Mouse (Mus musculus): Measurements from ENCODE around the gene Usp7.

Usp7 gene

DNA sequence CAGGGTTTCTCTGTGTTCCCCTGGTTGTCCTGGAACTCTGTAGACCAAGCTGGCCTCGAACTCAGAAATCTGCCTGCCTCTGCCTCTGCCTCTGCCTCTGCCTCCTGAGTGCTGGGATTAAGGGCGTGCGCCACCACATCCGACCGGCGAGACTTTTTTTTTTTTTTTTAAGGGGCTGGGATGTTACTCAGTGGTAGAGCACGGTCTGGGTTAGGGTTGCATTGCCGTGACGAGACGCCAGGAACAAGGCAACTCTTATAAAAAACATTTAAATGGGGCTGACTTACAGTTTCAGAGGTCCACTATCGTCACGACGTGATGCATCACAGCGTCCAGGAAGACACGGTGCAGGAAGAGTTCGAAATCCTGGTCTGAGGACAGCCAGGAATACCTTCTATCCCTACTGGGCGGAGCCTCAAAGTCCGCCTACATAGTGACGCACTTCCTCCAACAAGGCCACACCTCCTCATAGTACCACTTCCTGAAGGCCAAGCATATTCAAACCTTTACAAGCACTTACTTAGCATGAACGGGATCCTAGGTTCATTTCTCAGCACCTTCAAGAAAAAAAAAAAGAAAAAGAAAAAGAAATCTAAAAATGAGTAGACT is at the start of gene Usp7:
TSS of gene Usp7 (minus strand) at position 360 of the 609 bp plus-strand sequence.
- no peak for DNase-seq

DNA sequence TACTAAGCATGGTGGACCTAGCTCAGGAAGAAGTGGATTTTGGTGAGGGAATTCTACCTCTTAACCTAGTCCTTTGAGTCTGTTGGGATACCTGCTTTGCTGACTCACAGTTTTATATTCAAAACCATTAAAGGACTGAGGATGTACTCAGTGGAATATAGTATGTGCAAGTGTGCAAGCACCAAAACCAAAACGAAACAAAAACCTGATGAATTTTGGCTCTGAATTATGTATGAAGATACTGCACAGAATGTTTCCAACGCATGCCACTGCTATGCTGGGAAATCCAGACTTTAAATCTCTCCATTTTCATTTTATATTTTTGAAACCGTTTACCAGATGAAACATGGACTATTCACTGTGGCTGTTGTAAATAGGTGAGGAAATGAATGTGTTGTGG is 48.4 kb upstream of the Usp7 start:
- DNase-seq: no peak

DNA sequence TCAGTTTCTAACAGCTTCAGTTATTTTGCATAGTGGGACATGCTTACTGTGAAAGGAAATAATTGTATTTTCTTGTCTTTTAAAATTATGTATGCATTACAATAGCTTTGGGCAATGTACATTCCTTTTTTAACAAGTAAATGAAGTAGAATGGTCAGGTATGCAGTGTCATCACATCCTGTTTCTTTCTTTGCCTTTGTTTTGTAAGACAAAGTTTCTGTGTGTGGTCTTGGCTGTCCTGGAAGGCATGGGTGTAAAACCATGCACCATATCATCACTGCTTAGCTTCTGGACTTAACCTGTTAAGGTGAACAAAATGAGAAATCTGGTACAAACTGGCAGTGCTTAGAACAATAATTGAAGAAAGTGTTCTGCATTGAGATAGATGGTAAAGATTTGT is 46.8 kb upstream of the Usp7 start:
- DNase-seq: no peak

DNA sequence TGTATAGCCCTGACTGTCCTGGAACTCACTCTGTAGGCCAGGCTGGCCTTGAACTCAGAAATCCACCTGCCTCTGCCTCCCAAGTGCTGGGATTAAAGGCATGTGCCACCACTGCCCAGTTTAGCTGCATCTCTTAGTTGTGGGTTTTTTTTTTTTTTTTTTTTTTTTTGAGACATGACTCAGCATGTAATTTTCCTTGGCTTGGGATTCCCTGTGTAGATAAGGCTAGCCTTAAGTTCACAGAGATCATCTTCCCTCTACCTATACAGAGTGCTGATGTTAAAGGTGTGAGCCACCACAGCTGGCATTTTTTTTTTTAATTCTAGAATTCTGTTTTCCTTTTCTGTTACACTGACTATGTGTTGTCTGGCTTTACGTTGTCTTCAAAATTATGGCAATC is 45.5 kb upstream of the Usp7 start:
- no peak for DNase-seq

DNA sequence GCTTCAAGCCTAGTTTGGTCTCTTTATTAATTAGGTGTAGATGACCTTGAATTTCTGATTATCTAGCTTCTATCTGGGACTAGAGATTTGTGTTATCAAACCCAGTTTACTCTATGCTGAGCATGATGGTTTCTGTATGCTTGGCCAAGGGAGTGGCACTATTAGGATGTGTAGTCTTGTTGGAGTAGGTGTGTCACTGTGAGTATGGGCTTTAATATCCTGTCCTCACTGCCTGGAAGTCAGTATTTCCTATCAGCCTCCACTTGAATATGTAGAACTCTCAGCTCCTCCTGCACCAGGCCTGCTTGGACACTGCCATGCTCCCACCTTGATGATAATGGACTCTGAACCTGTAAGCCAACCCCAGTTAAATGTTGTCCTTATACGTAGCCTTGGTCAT is 44.8 kb upstream of the Usp7 start:
- no peak for DNase-seq

DNA sequence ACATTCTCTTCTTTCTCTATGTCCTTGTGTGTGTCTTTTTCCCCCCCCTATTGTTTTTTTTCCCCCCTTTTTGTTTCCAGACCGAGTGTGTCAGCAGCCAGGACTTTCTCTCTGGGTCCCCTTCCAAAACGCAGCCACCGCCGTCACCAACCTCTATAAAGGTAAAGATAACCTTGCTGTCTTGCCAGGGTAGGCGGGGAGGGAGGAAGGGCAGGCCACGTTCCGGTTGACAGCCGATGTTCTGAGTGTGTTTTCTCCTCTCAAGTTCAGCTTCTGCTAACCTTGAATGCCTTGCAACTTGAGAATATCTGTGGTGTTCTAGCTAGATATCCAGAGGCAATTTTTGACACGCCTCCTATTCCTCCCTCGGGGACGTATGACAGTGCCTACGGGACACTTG is 39.1 kb upstream of the Usp7 start:
- peak; percentile 32 to 41 for DNase-seq

DNA sequence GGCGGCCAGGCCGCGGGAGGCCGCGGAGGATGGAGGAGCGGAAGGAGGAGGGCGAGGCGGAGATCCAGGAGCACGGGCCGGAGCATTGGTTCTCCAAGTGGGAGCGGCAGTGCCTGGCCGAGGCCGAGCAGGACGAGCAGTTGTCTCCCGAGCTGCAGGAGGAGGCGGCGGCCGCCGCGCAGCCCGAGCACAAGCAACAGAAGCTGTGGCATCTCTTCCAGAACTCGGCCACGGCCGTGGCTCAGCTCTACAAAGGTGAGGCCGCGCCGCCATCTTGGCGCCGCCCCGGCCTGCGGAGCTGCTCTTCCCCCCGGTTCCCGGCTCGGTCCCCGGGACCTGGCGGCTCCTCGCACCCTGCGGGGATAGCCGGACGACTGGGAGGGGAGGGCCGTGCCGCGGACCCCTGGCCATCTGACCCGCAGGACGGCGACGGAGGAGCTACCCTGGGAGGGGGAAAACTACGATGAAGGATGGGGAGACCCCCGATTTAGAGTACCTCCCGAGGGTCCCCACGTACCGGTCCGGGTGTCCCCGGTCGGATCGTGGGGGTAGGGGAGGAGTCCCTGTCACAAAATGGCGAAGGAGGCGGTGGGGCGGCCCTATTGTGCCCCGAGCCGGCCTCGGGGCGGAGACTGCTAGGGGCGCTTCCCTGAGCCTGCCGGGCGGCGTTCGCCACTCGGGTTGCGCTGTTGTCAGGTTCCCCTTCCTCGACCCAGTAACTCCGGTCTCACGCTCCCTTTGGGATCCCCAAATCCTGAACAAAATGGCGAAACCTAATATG is 38.5 kb upstream of the Usp7 start:
- peak; percentile 69 to 73 for DNase-seq

DNA sequence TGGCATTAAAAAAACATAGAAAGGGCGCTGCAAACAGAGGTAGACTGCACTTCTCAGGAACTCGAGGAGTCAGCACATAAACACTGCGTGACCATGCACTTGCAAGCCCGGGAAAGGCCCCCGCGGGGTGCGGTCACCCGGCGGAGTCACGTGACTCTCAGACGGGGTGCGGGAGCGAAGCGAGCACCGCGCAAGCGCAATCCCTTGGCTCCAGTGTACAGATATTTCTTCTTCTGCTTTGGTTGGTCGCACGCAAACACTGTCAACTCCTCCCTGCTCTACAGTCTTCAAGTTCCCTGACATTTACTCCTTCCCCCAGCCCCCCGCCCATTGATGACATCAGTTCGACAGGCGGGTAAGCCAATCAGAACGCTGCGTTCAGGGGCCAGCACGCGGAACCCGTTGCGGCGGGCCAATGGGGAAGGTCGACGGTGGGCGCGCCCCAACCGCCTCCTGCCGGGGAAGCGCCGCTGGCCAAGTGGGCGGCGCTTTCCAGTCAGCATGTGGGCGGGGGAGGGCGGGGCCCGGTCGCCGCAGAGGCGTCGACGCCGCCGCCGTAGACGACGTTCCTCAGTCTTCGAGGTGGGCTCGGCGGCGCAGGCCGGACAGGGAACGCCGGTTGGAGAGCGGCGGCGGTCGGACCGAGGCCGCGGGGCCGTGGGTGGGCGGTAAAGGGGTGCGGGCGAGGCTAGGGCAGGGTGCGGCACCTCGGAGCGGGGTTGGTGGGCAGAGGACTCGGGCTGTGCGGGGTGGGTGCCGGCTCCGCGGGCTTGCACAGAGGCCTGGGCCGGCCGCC is 37.7 kb upstream of the Usp7 start, which contains the start of gene 1810013L24Rik:
TSS of gene 1810013L24Rik (plus strand) at position 537 of the 796 bp plus-strand sequence.
- DNase-seq: peak; percentile 98

DNA sequence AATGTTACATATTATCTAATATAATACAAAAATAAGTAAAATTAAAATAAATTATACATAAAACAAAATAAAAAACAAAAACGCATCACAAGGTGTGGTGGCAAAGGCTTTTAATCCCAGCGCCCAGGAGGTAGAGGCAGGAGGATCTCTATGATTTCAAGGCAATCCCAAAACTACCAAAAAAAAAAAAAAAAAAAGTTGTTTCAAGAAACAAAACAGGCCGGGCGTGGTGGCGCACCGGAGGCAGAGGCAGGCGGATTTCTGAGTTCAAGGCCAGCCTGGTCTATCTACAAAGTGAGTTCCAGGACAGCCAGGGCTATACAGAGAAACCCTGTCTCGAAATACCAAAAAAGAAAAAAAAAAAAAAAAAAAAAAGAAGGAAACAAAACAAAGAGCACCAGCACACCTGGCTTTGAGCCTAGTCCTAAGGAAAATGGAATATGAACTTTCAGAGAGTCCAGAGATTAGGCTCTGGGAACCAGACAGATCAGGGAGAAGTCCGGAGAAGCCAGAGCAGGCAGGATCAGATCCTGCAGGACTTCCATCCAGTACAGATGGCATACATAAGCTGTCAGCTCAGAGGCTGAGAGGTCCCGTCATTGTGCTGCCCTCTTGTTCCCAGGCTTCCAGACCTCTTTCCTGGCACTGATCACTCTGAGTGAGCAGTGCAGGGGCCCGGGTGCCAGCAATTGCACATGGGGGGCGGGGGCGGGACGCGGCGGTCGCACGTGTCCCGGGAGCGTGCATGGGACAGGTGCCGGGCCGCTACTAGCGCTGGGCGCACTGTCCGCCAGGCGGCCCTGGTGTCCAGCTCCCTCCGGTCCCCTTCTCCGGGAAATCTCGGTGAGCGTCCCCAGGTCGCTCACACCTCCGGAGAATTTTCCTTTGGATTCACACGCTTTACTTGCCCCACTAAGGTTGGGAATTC is 36.8 kb upstream of the Usp7 start:
- DNase-seq: peak; percentile 84 to 85

DNA sequence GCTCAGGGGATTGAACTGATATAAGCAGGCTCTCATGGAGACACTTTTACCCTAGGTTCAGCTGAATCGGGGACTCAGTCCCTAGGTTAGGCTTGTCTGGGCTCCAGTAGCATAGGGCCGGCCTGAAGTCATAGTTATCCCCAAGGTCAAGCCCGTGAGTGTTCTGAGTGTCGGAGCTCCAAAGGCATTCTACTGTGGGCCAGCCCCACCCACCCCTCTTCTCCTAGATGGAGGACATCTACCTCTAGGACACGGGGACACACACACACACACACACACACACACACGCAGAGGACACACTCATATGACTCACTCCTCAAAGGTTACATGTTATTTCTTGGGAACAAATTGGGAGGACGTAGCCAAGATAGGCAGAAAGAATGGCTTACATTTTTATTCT is 35.3 kb upstream of the Usp7 start:
- no peak for DNase-seq

DNA sequence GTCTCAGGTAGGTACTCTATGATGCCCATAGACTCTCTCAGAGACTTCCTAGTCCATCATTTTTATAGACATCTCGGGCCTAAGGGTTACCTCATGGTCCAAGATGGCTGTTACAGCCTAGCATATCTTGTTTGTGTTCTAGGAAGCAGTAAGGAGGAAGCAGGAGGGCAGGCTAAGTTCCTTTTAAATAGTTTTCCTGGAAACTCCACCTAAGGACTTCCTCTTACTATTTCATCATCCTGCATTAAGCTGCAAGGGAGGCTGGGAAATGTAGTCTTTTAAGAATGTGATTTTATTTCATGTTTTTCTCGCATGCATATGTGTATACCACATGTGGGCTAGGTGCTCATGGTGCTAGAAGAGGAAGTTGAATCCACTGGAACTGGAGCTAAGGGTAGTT is 31.6 kb upstream of the Usp7 start:
- no peak for DNase-seq

DNA sequence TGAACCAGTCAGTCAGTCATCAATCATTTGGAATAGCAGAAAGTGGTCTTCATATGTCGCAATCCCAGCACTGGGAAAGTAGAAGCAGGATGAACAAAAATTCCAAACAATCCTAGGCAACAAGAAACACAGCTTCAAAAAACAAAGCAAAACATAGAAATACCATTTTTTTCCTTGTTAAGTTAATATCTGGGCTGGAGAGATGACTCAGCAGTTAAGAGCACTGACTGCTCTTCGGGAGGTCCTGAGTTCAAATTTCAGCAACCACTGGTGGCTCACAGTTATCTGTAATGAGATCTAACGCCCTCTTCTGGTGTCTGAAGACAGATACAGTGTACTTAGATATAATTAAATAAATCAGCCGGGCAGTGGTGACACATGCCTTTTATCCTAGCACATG is 30.5 kb upstream of the Usp7 start:
- no peak for DNase-seq

DNA sequence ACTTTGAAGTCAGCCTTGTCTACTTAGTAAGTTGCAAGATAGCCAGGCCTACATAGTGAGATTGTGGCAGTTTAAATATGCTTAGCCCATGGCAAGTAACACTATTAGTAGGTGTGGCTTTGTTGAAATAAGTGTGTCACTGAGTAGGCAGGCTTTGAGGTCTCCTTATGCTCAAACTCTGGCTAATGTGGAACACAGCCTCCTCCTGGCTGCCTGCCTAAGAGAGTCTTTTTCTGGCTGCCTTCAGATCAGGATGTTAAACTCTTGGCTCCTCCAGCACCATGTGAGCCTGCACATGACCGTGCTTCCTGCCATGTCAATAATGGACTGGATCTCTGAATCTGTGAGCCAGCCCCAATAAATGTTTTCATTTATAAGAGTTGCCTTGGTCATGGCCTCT is 29.3 kb upstream of the Usp7 start:
- DNase-seq: peak; percentile 73 to 75

DNA sequence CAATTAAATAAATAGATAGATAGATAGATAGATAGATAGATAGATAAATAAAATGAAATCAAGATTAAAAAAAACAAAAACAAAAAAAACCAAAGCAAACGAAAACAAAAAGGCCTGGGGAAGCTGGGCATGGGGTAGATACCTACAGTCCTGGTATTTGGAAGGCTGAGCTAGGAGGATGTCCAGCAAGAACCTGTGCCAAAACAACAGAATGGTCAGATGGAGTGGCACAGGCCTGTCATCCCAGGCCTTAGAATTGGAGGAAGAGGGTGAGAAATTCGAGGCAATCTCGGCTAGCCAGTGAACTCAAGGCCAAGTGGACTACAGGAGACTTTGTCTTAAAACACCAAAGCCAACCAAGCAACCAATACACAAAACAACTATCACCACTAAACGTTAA is 25.8 kb upstream of the Usp7 start:
- DNase-seq: peak in 1 of 2 experiments; percentile 49

DNA sequence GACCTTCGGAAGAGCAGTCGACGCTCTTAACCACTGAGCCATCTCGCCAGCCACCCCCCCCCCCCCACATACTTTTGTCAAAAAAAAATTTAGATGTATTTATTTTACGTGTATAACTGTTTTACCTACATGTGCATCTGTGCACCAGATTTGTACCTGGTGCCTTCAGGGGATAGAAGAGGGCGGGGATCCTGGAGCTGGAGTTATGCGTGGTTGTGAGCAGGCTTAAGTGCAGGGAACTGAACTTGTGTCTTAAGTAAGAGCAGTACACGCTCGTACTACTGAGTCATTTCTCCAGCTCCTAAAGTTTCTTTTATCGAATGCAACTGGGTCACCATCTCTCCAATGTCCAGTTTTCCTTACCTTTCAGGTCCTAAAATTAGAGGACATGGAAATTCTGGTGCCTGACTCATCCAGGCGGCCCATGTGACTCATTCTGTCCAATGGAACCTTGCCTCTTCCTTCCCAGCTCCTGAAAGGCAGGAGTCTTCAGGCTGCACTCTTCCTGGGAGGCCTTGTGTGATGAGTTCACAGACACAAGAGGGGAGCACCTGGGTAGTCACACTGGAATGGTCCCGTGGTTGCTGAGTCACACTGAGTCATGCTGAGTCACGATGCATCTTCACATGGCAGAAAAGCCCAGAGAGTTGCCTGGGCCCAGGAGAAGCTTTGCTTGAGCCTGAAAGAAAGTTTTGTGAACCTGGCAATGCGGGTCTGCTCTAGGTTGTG is 18.5 kb upstream of the Usp7 start:
- DNase-seq: no peak

DNA sequence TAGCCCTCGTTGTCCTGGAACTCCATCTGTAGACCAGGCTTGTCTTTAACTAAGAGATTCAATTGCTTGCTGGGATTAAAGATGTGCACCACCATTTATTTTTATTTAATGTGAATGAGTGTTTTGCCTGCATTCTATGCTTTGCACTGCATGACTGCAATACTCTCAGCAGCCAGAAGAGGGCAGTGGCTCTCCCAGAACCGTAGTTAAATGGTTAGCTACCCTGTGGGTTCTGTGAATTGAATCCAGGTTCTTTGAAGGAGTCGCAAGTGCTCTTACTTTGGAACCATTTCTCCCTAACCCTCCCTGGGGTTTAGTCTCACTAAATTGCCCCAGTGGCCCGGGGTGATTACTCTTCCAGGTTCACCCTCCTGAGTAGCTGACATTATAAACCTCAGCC is 14.6 kb upstream of the Usp7 start:
- peak; percentile 40 to 59 for DNase-seq

DNA sequence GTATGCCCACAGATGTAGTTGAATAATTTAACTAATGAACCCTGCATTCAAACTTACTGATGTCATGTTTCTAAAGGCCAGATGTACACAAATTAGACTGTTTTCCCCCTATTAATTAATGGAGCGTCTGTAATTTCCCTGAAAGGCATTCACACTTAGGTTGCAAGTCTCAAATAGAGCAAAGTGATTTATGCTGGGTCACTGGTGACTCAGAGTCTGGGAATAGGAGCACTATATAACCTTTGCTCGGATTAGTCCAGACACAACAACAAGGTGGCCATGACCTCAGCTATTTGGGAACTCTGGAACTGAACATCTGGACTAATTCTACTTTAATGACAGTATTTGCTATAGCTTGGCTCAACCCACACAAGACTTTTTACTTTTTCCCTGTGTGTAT is 3.8 kb upstream of the Usp7 start:
- DNase-seq: no peak

DNA sequence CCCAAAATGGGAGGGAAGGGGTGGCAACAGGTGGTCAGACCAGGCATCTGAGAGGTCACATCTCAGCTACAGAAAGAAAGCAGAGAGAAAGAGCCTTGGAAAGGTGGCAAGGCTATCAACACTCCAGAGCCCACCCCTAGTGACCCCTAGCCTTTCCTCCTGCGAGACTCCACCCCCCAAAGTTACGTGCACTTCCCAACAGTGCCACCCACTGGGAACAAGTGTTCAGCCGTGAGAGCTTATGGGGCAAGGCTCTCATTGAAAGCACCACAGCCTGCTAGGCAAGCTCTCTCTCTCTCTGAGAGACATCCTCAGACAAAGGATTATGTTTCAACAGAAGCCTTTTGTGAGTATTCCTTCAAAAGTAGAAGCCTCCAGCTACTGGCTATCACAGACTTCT is 2.8 kb upstream of the Usp7 start:
- DNase-seq: no peak

DNA sequence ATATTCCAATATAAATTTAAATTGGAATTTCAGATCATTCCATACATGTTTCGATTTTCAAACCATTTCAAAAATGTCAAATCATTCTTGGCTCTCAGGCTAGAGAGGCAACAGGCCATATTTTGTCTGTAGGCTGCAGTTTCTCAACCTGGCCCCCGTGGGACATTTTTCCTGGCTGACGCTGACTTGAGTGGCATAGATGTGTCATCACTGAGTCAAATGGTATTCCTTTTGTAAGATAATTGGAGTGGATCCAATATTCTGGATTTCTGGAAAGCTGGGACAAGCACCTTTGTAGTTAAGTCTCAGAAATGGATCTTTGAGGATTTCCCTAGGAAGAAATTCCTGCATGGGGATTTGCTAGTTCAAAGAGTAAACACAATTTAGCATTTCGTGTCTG is 1.2 kb downstream of the Usp7 start:
- no peak for DNase-seq

DNA sequence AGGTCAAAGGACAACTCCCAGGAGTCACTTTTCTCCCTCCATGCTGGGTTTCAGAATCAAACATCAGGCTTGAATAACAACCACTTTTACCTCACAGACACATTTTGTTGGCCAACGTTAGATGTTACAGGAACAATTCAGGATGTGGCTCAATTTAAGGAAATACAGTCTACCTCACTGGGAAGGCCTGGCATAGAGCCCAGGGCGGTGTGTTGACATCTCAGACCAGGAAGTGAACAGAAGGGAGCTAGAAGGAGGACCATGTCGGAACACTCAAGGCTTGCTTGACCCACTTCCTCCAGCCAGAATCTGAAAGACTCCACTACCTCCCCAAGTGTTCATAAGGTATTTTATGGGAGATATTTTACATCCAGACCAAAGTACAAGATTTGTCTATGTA is 7.4 kb downstream of the Usp7 start:
- DNase-seq: peak in 1 of 2 experiments; percentile 16

DNA sequence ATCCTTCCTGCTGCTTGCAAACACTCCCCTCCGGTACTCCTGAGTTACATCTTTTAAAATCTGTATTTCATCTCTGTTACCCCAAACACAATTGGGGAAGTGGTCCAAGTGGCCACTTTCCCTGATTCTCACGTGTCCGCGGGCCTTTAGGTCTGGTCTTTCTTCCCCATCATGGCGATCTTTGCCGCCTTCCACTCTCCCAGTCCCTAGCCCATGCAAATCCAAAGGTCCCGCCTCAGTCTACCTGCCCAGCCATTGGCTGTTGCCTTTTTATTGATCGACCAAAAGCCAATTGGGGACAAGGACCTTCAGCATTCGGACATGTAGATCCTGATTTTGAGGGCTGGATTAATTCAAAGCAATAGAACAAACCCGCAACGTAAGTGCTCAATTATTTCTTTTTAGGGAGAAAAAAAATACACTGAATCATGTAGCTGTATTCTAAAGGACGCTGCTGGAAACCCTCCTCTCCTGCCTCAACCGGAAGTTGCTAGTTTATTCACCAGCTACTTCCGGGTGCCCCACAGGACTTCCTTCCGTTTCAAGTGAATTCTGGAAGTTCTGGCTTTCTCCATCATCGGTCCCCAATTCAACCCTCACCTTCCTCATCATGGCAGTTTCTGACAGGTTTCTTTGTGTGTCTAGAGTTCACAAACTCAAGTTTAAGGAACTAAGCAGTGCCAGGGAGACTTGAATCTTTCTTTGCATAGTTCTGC is 8.8 kb downstream of the Usp7 start:
- no peak for DNase-seq

All from cerebellum, postnatal 14 days (tissue).